Mouse (Mus musculus) neural tube, embryonic 11.5 days (tissue): Measurements from ENCODE around the gene Pcyt1a. TPM values are rescaled to one million over a fixed set of nuclear protein-coding genes. Genes with fewer than 3 reads are reported as not detected.

ENCODE experiments used
- ATAC-seq: fragments of 200-750 bp; cut with Nextera tagmentation; 2 replicates; pipeline ENCODE4 v1.8.0; 2017; ENCODE audit warnings: moderate number of reproducible peaks, mild to moderate bottlenecking, moderate TSS enrichment, moderate library complexity; ENCODE audit not compliant: insufficient read depth, low FRiP score, low TSS enrichment
- DNase-seq: peaks from one replicate; pipeline ENCODE4 v3.0.0-alpha.2; 2015; ENCODE audit warnings: low spot score
- H3K27ac ChIP-seq: fragments of 300-500 bp; sonication (generic); 2 replicates; pipeline ENCODE4 v1.5.1; 2014; ENCODE audit warnings: low read depth, mild to moderate bottlenecking, low read length
- H3K27me3 ChIP-seq: fragments of 300-500 bp; sonication (generic); 2 replicates; pipeline ENCODE4 v1.6.1; 2014; ENCODE audit warnings: mild to moderate bottlenecking, low read length, mixed read lengths; ENCODE audit not compliant: control insufficient read depth, insufficient read depth
- H3K36me3 ChIP-seq: fragments of 300-500 bp; sonication (generic); 2 replicates; pipeline ENCODE4 v1.6.1; 2014; ENCODE audit warnings: mild to moderate bottlenecking, low read length, moderate library complexity, mixed read lengths; ENCODE audit not compliant: control insufficient read depth, insufficient read depth
- H3K4me1 ChIP-seq: fragments of 300-500 bp; sonication (generic); 2 replicates; pipeline ENCODE4 v1.6.1; 2014; ENCODE audit warnings: low read length, mixed read lengths; ENCODE audit not compliant: control insufficient read depth, insufficient read depth
- H3K4me2 ChIP-seq: fragments of 300-500 bp; sonication (generic); 2 replicates; pipeline ENCODE4 v1.6.1; 2014; ENCODE audit warnings: low read depth, mild to moderate bottlenecking, moderate library complexity
- H3K4me3 ChIP-seq: fragments of 300-500 bp; sonication (generic); 2 replicates; pipeline ENCODE4 v1.5.1; 2014; ENCODE audit warnings: low read depth, low read length
- H3K9ac ChIP-seq: fragments of 300-500 bp; sonication (generic); 2 replicates; pipeline ENCODE4 v1.6.1; 2014; ENCODE audit warnings: mild to moderate bottlenecking, low read length
- H3K9me3 ChIP-seq: fragments of 300-500 bp; sonication (generic); 2 replicates; pipeline ENCODE4 v1.6.1; 2016; ENCODE audit warnings: low read length; ENCODE audit not compliant: control insufficient read depth
- WGBS: fragments of 180-500 bp; shearing (Covaris S2); extraction: QIAGEN DNeasy Blood & Tissue Kit; methylation state at CpG from one replicate; pipeline ENCODE4 v1.1.7; 2014; 5-methylcytosine and 5-hydroxymethylcytosine counted together
- polyA plus RNA-seq: library from polyadenylated mRNA; unstranded; fragments of >200 nt; fragmentation: Nextera tagmentation; extraction: Ambion mirVana; gene quantifications from 2 replicates; pipeline ENCODE4 v1.2.1, GENCODE M21; 2014

Gene Pcyt1a
- polyA plus RNA-seq, result 41.2 and 48.0 TPM in 2 replicates

- Histone ChIP-seq H3K27ac (peak within 1 kb of the TSS; percentile 88), H3K27me3 (no peaks in the 10 kb centered on the region), H3K9ac (peak within 1 kb of the TSS; percentile 82), H3K9me3 (no peaks in the 10 kb centered on the region), H3K4me2 (peak within 1 kb of the TSS; percentile 92), H3K4me3 (peak within 1 kb of the TSS; percentile 79), H3K36me3 (no peaks in the 10 kb centered on the region), H3K4me1 (peaks cover 10% of the 10 kb centered on the region; the same call in 1 of the 2 replicates)
- DNase-seq (peak; percentile 93), ATAC-seq (peak; percentile 93)
- WGBS, result under 1% methylated on average over 54 of the region's 54 CpGs
Observed at GRCm38 (mm10) chr16:32430474-32431046, at the start of gene Pcyt1a. TSS of gene Pcyt1a (plus strand) at chr16:32430921.

GRCm38 (mm10) chr16:32382901-32383300, 47.8 kb upstream of the Pcyt1a start:
- Histone ChIP-seq H3K36me3 (peaks cover 10% of the 10 kb centered on the region), H3K27ac (no peak overlapping the region), H3K4me2 (no peak overlapping the region), H3K9ac (no peak overlapping the region), H3K4me3 (no peak overlapping the region), H3K9me3 (no peaks in the 10 kb centered on the region), H3K4me1 (no peaks in the 10 kb centered on the region), H3K27me3 (no peaks in the 10 kb centered on the region)
- DNase-seq (no peak), ATAC-seq (no peak)

- no peak overlapping the region for H3K4me2 ChIP-seq
- H3K4me1 ChIP-seq, result no peaks in the 10 kb centered on the region
- no peaks in the 10 kb centered on the region for H3K9me3 ChIP-seq
- WGBS, result 93% methylated on average over 2 of the region's 2 CpGs
- H3K27ac ChIP-seq, result no peak overlapping the region
- no peaks in the 10 kb centered on the region for H3K27me3 ChIP-seq
- H3K4me3 ChIP-seq, result no peak overlapping the region
- ATAC-seq, result no peak
- no peak for DNase-seq
- H3K36me3 ChIP-seq, result peaks cover 6% of the 10 kb centered on the region; the same call in 1 of the 2 replicates
- no peak overlapping the region for H3K9ac ChIP-seq
Observed at GRCm38 (mm10) chr16:32384885-32385284, 45.8 kb upstream of the Pcyt1a start.

- Histone ChIP-seq H3K9me3 (no peaks in the 10 kb centered on the region), H3K9ac (no peak overlapping the region), H3K36me3 (peaks cover 6% of the 10 kb centered on the region; the same call in 1 of the 2 replicates), H3K27ac (no peak overlapping the region), H3K4me2 (no peak overlapping the region), H3K4me3 (no peak overlapping the region), H3K27me3 (no peaks in the 10 kb centered on the region), H3K4me1 (no peaks in the 10 kb centered on the region)
- WGBS, result 90% methylated on average over 3 of the region's 3 CpGs
- no peak for ATAC-seq
- no peak for DNase-seq
Observed at GRCm38 (mm10) chr16:32386826-32387225, 43.9 kb upstream of the Pcyt1a start.

- DNase-seq (no peak), ATAC-seq (no peak)
- Histone ChIP-seq H3K9me3 (no peaks in the 10 kb centered on the region), H3K9ac (no peak overlapping the region), H3K36me3 (peaks cover 3% of the 10 kb centered on the region; the same call in 1 of the 2 replicates), H3K4me1 (no peaks in the 10 kb centered on the region), H3K4me2 (no peak overlapping the region), H3K27ac (no peak overlapping the region), H3K4me3 (no peak overlapping the region), H3K27me3 (no peaks in the 10 kb centered on the region)
Observed at GRCm38 (mm10) chr16:32389049-32389448, 41.7 kb upstream of the Pcyt1a start.

GRCm38 (mm10) chr16:32389841-32390240, 40.9 kb upstream of the Pcyt1a start:
- DNase-seq, result no peak
- H3K9me3 ChIP-seq, result no peaks in the 10 kb centered on the region
- H3K27ac ChIP-seq, result no peak overlapping the region
- H3K4me3 ChIP-seq, result no peak overlapping the region
- H3K36me3 ChIP-seq, result peaks cover 3% of the 10 kb centered on the region; the same call in 1 of the 2 replicates
- no peak overlapping the region for H3K9ac ChIP-seq
- 90% methylated on average over 3 of the region's 3 CpGs for WGBS
- H3K4me2 ChIP-seq, result no peak overlapping the region
- no peaks in the 10 kb centered on the region for H3K27me3 ChIP-seq
- ATAC-seq, result no peak
- no peaks in the 10 kb centered on the region for H3K4me1 ChIP-seq

GRCm38 (mm10) chr16:32390882-32391281, 39.8 kb upstream of the Pcyt1a start:
- no peaks in the 10 kb centered on the region for H3K27me3 ChIP-seq
- H3K4me3 ChIP-seq, result no peak overlapping the region
- no peak overlapping the region for H3K9ac ChIP-seq
- H3K4me1 ChIP-seq, result no peaks in the 10 kb centered on the region
- peaks cover 3% of the 10 kb centered on the region; the same call in 1 of the 2 replicates for H3K36me3 ChIP-seq
- no peak overlapping the region for H3K4me2 ChIP-seq
- ATAC-seq (no peak), DNase-seq (no peak)
- H3K9me3 ChIP-seq, result no peaks in the 10 kb centered on the region
- no peak overlapping the region for H3K27ac ChIP-seq
- WGBS, result 95% methylated on average over 3 of the region's 3 CpGs

GRCm38 (mm10) chr16:32395679-32396540, 34.8 kb upstream of the Pcyt1a start:
- Histone ChIP-seq H3K9ac (no peak overlapping the region), H3K27ac (no peak overlapping the region), H3K4me3 (no peak overlapping the region), H3K4me2 (no peak overlapping the region), H3K4me1 (no peaks in the 10 kb centered on the region), H3K9me3 (no peaks in the 10 kb centered on the region), H3K36me3 (peaks cover 3% of the 10 kb centered on the region; the same call in 1 of the 2 replicates), H3K27me3 (no peaks in the 10 kb centered on the region)
- DNase-seq (no peak), ATAC-seq (no peak)
- WGBS, result 71% methylated on average over 6 of the region's 6 CpGs

- no peak for ATAC-seq
- Histone ChIP-seq H3K4me1 (no peaks in the 10 kb centered on the region), H3K4me2 (no peak overlapping the region), H3K4me3 (no peak overlapping the region), H3K36me3 (peaks cover 3% of the 10 kb centered on the region; the same call in 1 of the 2 replicates), H3K27ac (no peak overlapping the region), H3K9me3 (no peaks in the 10 kb centered on the region), H3K9ac (no peak overlapping the region), H3K27me3 (no peaks in the 10 kb centered on the region)
- DNase-seq, result no peak
- WGBS, result 64% methylated on average over 3 of the region's 3 CpGs
Observed at GRCm38 (mm10) chr16:32396541-32396835, 34.2 kb upstream of the Pcyt1a start.
